Mouse (Mus musculus): ENCODE measurements around the gene Ankrd11. TPM values are rescaled to one million over a fixed set of nuclear protein-coding genes. Genes with fewer than 3 reads are reported as not detected.
A peak's percentile ranks its signal among the peaks of the same experiment; 100 is the strongest.
"Not testable (repeated sequence)": the region's sequence is repeated elsewhere in the genome, so short reads cannot be mapped to it uniquely, and the experiment has no call there.

Ankrd11 gene
- total RNA-seq, 2 experiments from 2014 or later, result 60.3 to 62.1 TPM

GRCm38 (mm10) chr8:123037487-123037886 lies 4.6 kb downstream of the Ankrd11 start:
- no peak for TF ChIP-seq CTCF (IDR thresholded peaks at IDR 0.05)
- Histone ChIP-seq H3K27ac (peak overlapping the region; percentile 59), H3K4me3 (no peak overlapping the region)
- intact Hi-C loops (cut with DNase I), result loop anchor here (5.0 kb wide), 1 partner anchor 50 kb away; no protein-coding TSS in a partner anchor
- DNase-seq, result no peak

- DNase-seq, result peak; percentile 45
- Histone ChIP-seq H3K4me3 (no peak overlapping the region), H3K27ac (peak overlapping the region; percentile 59)
- TF ChIP-seq CTCF (IDR thresholded peaks at IDR 0.05), result no peak
- intact Hi-C loops (cut with DNase I), result loop anchor here (5.0 kb wide), 1 partner anchor 50 kb away; no protein-coding TSS in a partner anchor
Observed at GRCm38 (mm10) chr8:123036956-123037355, 5.1 kb downstream of the Ankrd11 start.

GRCm38 (mm10) chr8:123034171-123034570 lies 7.9 kb downstream of the Ankrd11 start:
- intact Hi-C loops (cut with DNase I), result no loop called here
- no peak for DNase-seq
- no peak for TF ChIP-seq CTCF (IDR thresholded peaks at IDR 0.05)
- no peak overlapping the region for H3K4me3 ChIP-seq
- 0 out of 2 replicates have a peak overlapping the region, but pooled peaks have one; percentile 24 for H3K27ac ChIP-seq

GRCm38 (mm10) chr8:123033431-123033830 lies 8.6 kb downstream of the Ankrd11 start:
- Histone ChIP-seq H3K27ac (no peak overlapping the region), H3K4me3 (no peak overlapping the region)
- intact Hi-C loops (cut with DNase I), result no loop called here
- DNase-seq, result no peak
- no peak for TF ChIP-seq CTCF (IDR thresholded peaks at IDR 0.05)

GRCm38 (mm10) chr8:123032730-123033129 lies 9.3 kb downstream of the Ankrd11 start:
- intact Hi-C loops (cut with DNase I), result no loop called here

GRCm38 (mm10) chr8:123031321-123031978 lies 10.6 kb downstream of the Ankrd11 start:
- no peak overlapping the region for H3K4me3 ChIP-seq
- DNase-seq, result no peak
- intact Hi-C loops (cut with DNase I), result no loop called here
- peak overlapping the region; percentile 31; the same call in 1 of the 2 replicates for H3K27ac ChIP-seq
- no peak for TF ChIP-seq CTCF (IDR thresholded peaks at IDR 0.05)

More at GRCm38 (mm10) chr8:123032730-123033129, 9.3 kb downstream of the Ankrd11 start:
- TF ChIP-seq CTCF (IDR thresholded peaks at IDR 0.05), result no peak
- no peak for DNase-seq
- no peak overlapping the region for H3K4me3 ChIP-seq
- no peak overlapping the region for H3K27ac ChIP-seq

GRCm38 (mm10) chr8:123030091-123030490 lies 12.0 kb downstream of the Ankrd11 start:
- H3K4me3 ChIP-seq; intact Hi-C loops (cut with DNase I); DNase-seq: not testable (repeated sequence)
- 0 out of 2 replicates have a peak overlapping the region, but pooled peaks have one; percentile 8 for H3K27ac ChIP-seq

- TF ChIP-seq CTCF (IDR thresholded peaks at IDR 0.05), result no peak
- no peak overlapping the region for H3K4me3 ChIP-seq
- intact Hi-C loops (cut with DNase I), result no loop called here
- DNase-seq, result no peak
- H3K27ac ChIP-seq, result no peak overlapping the region
Observed at GRCm38 (mm10) chr8:123027786-123028185, 14.3 kb downstream of the Ankrd11 start.

GRCm38 (mm10) chr8:123025951-123026351 lies 16.1 kb downstream of the Ankrd11 start:
- no peak for TF ChIP-seq CTCF (IDR thresholded peaks at IDR 0.05)
- no peak overlapping the region for H3K27ac ChIP-seq
- DNase-seq, result no peak

GRCm38 (mm10) chr8:123024226-123024625 lies 17.9 kb downstream of the Ankrd11 start:
- intact Hi-C loops (cut with DNase I), result no loop called here
- TF ChIP-seq CTCF (IDR thresholded peaks at IDR 0.05), result no peak
- Histone ChIP-seq H3K27ac (no peak overlapping the region), H3K4me3 (no peak overlapping the region)
- no peak for DNase-seq

More at GRCm38 (mm10) chr8:123025951-123026351, 16.1 kb downstream of the Ankrd11 start:
- intact Hi-C loops (cut with DNase I), result no loop called here
- no peak overlapping the region for H3K4me3 ChIP-seq

- Histone ChIP-seq H3K4me3 (no peak overlapping the region), H3K27ac (peak overlapping the region; percentile 75)
- intact Hi-C loops (cut with DNase I), result no loop called here
- no peak for TF ChIP-seq CTCF (IDR thresholded peaks at IDR 0.05)
- DNase-seq, result no peak
Observed at GRCm38 (mm10) chr8:123022727-123023126, 19.4 kb downstream of the Ankrd11 start.

- Histone ChIP-seq H3K4me3 (no peak overlapping the region), H3K27ac (peak overlapping the region; percentile 69)
- DNase-seq, result peak; percentile 42
- intact Hi-C loops (cut with DNase I), result no loop called here
- no peak for TF ChIP-seq CTCF (IDR thresholded peaks at IDR 0.05)
Observed at GRCm38 (mm10) chr8:123021259-123021658, 20.8 kb downstream of the Ankrd11 start.

- DNase-seq, result no peak
- no peak for TF ChIP-seq CTCF (IDR thresholded peaks at IDR 0.05)
- peak overlapping the region; percentile 69 for H3K27ac ChIP-seq
Observed at GRCm38 (mm10) chr8:123020859-123021258, 21.2 kb downstream of the Ankrd11 start.

GRCm38 (mm10) chr8:123020084-123020483 lies 22.0 kb downstream of the Ankrd11 start:
- no peak for TF ChIP-seq CTCF (IDR thresholded peaks at IDR 0.05)
- no peak overlapping the region for H3K27ac ChIP-seq
- no peak for DNase-seq
- intact Hi-C loops (cut with DNase I), result no loop called here
- H3K4me3 ChIP-seq, result no peak overlapping the region

More at GRCm38 (mm10) chr8:123020859-123021258, 21.2 kb downstream of the Ankrd11 start:
- H3K4me3 ChIP-seq, result no peak overlapping the region
- intact Hi-C loops (cut with DNase I), result no loop called here

Data from gastrocnemius, adult 2 months (tissue).